Mouse (Mus musculus) ES-E14 (cell line): Measurements from ENCODE around the gene Lrrc29.

ENCODE experiments used
- CHD2 ChIP-seq: IDR thresholded peaks from 2 replicates; pipeline ENCODE4 v1.6.1; 2014; ENCODE audit warnings: mild to moderate bottlenecking, low read depth, low read length, inconsistent platforms
- MAFK ChIP-seq: IDR thresholded peaks from 2 replicates; pipeline ENCODE4 v1.6.1; 2014; ENCODE audit warnings: mild to moderate bottlenecking, low read depth, low read length, inconsistent platforms; ENCODE audit not compliant: insufficient read depth
- ZC3H11A ChIP-seq: IDR thresholded peaks from 2 replicates; pipeline ENCODE4 v1.6.1; 2012; ENCODE audit warnings: low read depth, mild to moderate bottlenecking, inconsistent platforms, low read length, borderline replicate concordance
- ZNF384 ChIP-seq: IDR thresholded peaks from 2 replicates; pipeline ENCODE4 v1.6.1; 2012; ENCODE audit warnings: low read depth, low read length, inconsistent platforms

DNA sequence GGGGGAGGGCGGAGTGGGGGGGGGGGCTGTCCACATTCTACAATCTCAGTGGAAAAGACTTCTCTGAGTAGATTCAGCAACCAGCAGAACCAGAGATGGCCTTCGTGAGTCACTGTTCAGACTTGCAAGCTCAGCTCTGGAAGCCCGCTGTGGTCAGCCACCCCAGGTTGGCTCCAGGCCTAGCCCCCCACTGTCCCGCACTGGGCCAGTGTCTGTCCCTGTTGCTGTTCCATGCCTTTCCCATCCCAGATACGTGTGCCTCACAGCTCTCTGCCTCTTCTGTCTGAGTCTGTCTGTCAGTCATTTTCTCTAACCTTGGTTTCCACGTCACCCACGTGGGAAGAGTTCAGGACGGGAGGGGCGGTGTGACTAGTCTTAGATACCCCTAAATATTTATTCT lies 46.4 kb upstream of the Lrrc29 start:
- TF ChIP-seq CHD2: no peak
- no peak for TF ChIP-seq MAFK
- no peak for TF ChIP-seq ZNF384
- TF ChIP-seq ZC3H11A: no peak
